Mouse (Mus musculus): ENCODE measurements at regions not wholly inside any gene's neighbourhood (a gene's known extent, or its start where the extent isn't known, plus 50 kb on each side); places are given as distances from the start of the nearest gene placed in this dataset.

DNA sequence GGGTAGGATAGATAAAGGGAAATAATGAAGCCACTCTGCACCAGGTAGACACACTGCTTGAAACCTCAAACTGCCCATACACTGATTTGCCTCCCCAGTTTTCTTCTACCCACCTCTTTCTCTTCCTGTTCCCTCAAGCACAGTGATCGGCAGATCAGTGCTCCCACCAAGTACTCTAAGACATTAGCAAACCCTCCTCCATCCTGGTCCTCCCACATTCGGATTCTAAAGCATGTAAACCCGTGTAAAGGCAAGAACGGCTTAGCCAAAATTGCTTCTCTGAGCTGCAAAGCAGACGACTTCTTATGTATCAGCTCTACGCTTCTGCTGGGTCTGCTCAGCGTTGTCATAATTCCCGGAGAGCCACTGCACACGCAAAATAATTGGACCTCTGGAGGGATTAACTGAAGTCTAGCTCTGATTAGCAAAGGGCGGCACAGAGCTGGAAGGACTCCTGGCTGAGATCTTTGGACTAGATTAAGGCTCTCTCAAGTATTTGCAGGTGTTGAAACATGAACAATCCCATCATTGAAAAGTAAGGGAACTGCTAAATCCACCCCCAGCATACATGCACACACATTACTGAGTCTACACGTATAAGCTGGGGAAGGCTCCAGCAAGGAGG lies 67.2 kb downstream of the Mtx3 start:
- no peak for DNase-seq

DNA sequence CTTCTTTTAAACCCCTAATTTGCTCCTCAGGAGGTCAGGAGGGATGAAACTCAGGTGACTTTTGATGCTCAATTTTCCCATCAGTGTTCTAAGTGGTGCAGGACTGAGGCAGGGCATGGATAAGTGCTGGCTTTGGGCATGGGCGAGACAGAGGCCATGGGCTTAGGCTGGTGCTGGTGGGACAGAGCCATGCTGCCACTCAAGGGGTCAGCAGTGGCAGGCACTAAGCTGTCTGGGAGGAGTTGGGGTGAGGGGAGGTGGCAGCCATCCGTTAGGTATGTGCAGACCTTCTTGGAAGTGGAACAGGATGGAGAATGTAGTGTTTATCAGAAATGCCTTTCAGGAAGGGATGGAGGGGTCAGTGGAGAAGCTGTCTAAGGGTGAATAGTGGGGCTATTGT lies 68.1 kb downstream of the Mtx3 start:
- no peak for DNase-seq

DNA sequence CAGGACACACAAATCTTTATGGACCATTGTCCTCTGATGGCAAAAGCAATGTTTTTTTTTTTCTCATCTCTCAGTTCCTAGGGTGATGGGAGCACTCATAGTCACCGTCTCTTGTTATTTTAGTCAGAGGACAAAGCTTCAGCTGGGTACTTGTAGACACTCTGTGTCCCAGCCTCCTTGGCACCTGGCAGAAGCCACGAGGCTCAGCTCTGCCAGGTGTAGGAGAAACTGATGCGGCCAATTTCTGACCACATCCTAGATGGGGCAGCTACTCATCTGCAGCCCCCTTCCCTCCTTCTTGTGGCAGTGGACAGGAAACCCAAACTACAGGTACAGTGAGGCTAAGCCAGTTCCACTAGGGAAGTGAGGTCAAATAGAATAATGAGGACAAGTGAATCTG lies 70.1 kb downstream of the Mtx3 start:
- DNase-seq, result no peak

DNA sequence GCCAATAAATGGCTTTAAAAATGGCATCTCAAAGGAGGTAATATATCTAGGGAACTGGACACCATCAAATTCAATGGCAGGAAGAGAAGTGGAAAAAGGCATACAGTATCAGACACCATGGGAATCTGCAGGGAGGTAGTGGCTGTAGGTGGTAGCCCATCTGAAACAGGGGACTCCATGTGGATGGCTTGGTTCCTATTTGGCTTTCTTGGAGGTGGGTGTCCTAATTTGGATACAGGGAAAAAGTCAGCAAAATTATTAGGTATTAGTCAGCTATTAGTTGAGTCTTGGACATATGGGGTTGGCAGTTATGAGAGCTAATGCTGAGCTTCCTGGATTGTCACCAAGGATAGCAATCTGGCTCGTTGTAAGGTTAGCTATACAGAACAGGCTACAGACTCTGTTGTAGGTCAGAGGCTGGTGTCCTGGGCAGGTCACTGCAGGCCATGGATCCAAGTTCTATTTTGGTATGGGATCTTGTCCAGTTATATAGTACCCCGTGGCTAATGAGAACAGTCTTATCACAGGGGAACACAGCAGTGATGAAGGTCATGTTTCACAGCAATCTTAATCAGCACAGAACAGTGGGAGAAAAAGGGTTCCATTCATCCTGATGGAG lies 70.8 kb downstream of the Mtx3 start:
- DNase-seq, result no peak

DNA sequence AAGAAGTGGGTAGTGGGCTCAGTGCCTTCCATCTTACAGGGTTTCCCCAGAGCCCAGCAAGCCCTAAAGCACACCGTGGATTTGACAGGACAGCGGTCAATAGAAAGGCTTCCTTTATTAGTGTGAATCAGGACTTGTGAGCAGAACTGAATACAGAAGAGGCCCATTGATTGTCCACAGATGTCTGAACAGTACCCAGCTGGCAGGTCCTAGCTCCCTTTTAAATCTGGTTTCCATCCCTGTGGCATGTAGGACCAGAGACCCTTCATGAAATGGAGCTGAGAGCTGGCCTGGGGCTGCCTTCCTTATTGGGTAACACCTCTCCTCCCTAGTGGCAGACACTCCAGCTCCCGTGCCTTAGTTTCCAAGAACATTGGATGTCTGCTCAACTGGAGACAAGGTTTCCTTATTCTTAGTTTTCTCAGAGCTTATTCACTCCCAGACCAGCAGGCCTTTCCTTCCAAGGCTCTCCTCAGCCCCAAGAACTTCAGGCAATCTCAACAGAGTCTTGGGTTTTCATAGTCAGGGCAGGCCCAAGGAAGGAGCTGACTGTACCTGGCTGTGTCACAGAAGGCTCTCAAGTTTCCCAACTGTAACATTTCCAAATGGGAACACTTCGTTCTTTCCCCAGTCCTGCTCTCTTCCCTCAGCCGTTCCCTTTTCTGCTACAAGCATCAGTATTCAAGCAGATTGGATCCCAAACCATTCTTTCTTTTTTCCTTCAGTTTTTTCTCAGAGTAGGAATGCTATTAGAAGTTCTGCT lies 71.6 kb downstream of the Mtx3 start:
- DNase-seq, result no peak

DNA sequence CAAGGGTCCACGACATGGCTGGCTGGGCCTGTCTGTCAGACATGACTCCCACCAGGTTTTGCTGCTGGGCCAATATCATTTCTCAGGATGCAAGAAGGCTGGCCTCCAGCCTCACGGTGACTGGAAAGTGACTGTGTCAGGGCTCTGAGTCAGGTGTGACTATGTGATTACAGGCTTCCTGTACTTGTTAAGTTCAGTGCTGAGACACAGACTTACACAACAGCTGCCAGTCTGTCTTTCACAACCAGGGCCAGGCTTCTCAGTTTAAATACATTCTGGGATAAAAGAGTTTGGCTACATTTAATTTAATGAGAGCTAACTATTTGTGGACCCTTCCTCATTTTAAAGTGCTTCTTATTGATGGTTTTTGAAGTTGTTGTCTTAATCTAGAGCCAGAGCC lies 75.3 kb downstream of the Mtx3 start:
- DNase-seq, result no peak

DNA sequence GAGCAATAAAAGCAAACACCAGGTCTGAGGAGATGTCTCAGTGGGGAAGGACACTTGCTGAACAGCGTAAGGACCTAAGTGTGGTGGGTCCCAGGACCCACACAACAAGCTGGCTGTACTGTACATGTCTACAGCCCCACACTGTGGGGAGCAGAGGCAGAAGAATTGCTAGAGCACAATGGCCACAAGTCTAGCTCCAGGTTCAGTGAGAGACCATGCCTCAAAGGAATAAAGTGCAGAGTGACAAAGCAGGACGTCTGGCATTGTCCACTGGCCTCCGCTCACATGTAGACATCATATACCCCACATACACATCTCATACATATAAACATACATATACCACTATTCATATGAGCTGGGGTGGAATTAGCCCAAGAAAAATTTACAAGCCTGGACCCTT lies 77.4 kb downstream of the Mtx3 start:
- no peak for DNase-seq

DNA sequence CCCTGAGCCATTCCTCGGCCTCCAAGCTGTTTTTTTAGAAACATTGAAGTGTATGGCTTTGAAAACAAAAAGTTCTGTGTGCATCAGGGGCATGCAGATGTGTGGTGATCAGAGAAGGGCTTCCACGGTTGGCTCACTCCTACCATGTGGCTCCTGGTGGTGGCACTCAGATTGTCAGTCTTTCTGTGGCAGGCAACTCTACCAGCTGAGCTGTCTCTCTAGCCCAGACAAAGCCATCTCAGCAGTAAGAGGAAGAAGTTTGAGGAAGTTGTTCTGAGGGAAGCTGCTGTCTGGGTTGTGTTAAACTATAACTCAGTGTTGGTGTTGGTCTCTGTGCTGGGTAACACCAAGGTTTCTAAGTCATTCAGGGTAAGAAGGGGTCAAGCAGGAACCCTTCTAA lies 78.9 kb downstream of the Mtx3 start:
- no peak for DNase-seq

DNA sequence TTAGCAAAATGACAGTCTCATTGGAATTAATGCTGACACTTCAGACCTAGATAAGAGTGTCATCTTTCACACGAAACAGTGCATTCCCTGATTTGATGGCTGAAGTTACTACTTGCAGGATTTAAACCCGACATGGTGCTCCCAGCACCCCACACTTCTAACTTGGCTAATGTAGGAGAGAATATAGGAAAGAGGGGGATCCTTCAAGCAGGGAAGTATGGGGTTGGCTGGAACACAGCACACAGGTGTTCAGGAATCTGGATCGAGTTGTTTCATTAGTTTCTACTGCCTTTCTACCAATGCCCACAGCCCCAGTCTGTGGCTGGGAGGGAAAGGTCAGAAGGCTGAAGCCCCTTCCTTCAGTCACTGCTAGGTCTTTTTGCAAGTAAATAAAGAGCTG lies 79.5 kb downstream of the Mtx3 start:
- no peak for DNase-seq

DNA sequence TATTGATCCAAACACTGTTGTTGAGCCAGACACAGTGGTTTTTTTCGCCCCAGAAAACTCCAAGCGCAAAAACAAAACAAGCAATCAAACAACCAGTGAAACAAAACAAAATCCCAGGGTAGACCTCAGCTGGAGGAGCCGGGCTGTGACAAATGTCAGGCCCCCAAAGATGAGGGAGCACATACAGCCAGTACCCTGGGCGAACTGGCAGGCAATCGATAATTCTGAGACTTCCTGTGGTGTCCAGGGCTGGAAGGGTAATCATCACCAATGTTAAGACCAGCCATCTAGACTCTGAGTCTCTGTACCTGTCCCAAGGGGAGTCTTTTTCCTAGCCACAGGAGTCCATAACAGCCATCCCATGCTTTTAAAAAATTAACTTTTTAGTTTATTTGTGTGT lies 80.6 kb downstream of the Mtx3 start:
- no peak for DNase-seq

DNA sequence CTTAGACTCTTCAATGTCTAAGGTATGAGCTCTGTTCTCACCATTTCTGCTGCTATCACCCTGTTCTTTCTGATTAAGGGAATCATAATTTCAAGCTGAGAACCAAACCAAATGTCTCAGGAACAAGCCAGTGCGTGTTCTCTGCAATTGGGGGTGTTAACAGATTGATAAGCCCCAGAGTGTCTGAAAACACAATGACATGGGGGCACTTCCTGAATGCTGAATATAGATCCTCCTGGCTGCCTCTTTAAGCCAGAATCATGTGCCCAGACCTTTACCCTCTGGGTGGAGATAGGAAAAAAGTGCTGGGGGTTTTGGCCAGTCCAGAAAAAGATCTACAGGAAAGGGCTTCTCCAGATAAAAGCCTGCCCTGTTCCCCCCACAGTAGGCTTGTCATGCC lies 84.0 kb downstream of the Mtx3 start:
- DNase-seq, result no peak

DNA sequence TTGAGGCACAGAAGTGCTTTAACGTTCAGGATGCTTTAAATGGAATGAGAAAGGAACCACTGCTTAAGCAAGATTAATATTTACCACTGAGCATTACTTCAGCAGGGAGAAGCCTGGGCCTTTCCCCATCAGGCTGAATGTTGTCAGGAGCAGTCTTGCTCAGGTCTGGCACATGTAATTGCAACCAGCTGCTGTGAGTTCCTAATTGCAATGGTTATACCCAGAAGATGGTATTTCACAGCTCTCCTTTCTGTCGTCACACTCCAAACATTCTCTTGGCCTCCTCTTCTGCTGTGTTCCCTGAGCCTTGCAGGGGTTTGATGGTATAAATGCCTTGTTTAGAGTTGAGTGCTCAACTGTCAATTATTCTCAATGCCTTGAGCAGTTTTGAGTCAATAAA lies 87.1 kb downstream of the Mtx3 start:
- DNase-seq, result no peak

DNA sequence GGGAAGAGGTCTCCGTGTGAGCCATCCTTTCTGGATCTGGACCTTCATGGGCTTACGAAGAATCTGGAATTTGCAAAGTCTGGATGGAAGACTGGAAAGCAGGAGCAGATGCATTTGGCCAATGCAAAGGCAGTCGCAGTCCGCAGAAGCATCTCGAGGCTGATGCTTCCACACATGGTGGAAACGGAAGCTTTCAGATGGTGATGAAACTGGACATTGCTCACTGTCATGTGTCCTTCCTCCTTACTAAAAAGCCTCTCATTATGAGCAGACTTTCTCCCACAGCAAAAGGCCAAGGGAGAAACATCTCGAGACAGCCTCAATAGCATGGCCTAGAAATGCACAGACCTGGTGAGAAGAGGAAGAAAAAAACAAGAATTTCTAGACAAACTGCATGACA lies 94.5 kb downstream of the Mtx3 start:
- DNase-seq, result no peak

DNA sequence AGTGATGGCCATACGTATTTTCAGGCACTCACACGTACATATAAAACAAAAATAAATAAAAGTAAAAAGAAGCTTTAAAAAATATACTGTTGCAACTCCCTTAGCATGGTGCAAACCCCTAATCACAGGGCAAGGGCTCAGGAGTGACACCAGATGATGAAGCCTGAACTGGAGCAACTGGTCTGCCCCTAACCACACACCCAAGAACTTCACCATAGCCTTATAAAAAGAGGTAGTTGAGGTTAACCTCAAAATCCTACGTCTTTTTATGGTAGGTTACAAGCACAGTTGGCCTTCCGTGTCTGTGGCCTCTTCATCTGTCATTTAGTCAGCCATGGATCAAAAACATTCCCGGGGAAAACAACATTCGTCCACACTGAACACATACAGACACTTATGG lies 96.0 kb downstream of the Mtx3 start:
- no peak for DNase-seq

DNA sequence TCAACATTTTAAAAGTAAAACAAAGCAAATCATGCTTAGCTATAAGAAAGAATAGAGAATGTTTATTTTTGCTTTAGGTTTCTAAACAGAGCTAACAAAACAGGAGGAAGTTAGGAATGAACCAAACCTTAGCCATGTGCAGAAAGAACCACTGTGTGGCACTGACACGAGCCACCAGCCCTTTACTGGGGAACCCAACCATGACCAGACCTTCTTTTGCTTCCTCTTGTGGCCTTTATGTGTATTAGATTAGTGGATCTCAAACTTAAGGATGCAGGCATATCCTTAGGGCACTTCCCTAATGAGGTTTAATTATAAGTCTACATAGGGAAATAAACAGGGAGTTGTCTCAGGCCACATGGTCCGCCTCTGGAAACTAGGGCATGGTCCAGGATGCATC lies 104.0 kb downstream of the Mtx3 start:
- no peak for DNase-seq

DNA sequence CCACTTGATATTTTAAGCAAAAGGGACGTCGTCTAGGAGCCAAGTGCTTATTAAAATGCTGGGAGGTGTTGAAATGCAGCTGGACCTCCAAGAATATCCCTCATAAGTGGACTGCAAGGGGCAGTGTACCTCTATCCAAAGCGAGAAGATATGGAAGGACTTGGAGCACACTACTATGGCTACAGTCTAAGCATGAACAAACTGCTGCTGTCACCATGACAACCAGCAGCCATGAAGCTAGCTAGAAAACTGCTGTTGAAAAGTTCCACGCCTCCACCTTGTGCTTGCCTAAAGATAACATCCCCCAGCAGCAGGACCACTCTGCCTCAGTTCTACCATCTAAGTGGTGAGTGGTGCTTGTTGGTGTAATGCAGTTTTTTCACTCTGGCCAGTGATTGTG lies 115.5 kb downstream of the Mtx3 start:
- DNase-seq, result no peak

DNA sequence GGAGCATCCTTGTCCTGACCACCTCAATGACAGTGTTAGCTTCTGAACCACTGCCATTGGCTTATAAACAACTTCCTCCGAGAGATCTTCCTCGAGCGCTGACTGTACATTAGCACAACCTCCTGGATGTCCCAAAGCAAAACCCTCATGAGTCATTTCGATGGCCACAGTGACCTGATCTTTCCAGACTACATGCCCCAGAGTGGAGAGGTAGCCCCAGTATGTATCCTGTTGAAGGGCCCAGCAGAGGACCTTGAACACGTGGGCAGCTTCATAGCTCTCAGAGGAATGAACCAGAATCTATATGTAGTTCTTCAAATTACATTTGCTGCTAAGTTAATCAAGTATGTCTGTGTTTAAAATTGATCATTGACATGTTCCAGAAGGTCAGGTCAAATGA lies 118.1 kb downstream of the Mtx3 start:
- DNase-seq, result no peak

DNA sequence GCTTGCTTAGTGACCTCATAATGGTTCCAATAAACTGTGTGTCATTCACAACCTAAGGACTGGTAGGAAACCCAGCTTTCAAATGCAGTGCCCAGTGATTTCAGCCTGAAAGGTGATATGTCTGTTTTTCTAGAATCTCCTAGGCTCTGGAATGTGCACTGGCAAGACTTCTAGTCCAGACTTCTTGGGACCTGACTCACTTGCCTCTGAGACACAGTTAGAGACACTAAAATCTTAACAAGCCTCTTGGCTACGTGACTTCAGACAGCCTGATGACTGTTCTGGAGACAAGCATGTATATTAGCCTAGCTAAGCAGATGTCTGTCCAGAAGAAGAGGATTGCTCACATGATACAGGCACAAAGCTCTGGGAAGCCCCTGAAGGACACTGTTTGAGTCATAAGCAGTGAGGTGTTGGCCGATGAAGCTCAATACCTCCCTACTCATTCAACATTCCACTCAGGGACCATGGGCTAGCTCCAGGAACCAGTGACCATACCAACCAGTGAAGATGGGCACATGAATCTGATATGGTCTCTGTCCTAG lies 118.9 kb downstream of the Mtx3 start:
- no peak for DNase-seq

DNA sequence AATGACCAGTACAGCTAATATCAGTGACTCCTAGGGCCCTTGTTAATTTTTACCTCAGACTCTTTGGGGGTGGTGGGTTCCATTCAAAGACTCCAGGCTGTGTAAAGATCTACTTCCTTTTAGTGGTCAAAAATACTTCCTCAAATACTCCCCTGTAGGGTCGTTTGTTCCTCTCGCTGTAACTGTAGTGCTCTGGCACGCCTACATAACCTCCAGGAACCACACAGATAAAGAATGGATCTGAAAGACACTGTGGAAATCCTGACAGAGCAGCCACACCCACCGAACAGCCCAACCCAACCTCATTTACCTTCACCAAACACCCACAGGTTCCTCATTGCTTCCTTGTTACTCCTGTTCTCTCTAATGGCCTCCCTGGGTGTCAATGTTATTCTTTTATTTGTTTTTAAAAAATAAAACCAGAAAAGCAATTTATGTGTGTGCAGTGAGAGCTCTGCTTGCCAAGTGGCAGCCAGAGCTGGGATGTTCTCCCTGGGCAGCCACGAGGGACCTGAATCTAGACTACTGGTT lies 119.7 kb downstream of the Mtx3 start:
- no peak for DNase-seq

DNA sequence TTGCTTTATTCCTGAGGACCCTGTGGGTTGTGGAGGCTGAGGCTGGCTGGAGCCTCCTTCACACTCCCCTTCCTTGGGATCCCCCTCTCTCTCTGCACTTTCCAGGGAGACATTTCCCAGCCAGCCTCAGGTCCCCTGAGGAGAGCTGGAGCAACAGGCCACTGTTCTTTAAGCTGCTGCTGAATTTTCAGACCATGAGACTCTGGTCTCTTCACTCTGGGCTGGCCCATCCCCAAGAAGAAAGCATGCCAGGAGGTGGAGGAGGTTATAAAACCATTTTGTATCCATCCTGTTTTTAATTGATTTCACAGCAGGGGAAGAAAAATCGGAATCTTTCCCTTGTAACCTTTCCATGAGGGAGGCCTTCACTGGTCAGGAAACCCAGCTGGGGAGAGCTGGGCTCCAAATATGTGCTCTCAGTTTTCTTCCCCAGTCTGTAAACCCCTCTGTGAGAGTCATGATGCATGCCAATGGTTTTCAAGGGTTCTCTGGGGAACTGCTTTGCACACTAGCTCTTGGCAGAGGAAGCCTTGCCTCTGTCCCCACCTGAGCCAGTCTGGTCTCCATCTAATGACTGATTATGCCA lies 122.6 kb downstream of the Mtx3 start:
- no peak for DNase-seq

DNA sequence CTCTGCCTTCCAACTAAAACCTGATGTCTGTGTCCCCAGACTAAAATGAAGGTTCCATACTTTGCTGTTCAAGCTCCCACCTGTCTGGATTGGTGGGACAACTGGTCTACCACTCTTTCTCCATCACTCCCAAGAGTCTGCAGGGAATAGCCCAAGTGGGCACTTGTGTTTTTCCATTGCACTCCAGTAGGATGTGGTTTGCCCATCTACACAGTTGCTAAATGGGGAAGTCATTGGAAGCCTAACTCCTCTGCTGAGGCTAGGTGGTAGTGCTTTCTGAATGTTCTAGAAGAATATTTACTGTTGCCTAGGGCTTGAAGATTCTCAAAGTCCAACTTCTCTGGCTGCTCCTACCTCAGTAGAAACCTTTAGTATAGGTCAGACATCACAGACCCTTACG lies 125.0 kb downstream of the Mtx3 start:
- no peak for DNase-seq

DNA sequence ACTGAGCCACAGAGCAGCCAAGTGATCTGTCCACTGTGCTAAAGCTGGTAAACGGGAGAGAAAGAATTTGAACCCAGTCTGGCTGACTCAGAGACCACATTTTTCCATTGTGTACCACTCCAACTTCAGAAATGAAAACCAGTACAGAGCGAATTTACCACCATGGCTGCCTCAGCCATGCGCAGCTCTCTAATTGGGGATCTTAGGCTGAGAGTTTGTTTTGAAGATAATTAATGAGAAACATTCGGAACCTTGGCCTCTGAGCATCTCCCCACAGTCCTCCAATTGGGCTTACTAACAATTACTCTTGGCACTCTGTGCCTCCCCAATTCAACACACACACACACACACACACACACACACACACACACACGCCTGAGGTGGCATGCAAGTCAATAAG lies 128.3 kb downstream of the Mtx3 start:
- DNase-seq, result no peak

DNA sequence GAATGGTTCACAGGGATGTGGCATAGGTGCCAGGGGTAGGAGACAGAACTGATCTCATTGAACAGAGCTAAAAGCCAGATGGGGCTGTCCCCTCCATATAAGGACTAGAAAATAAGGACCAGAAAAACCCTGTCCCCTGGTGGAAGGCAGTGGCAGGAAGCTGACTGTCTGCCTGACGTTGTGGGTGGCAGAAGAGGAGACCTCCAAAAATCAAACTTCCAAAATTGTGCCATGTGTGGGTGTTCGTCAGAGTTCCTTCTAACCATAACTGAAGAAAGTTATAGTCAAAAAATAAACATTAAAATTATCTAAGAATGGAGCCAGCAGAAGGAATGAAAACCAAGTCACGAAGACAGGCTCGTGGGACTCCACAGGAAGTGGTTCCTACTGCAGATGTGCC lies 129.2 kb downstream of the Mtx3 start:
- no peak for DNase-seq

Measured in kidney, postnatal 10 days (tissue).